Mouse (Mus musculus): Measurements from ENCODE around the gene Cd99l2.

DNA sequence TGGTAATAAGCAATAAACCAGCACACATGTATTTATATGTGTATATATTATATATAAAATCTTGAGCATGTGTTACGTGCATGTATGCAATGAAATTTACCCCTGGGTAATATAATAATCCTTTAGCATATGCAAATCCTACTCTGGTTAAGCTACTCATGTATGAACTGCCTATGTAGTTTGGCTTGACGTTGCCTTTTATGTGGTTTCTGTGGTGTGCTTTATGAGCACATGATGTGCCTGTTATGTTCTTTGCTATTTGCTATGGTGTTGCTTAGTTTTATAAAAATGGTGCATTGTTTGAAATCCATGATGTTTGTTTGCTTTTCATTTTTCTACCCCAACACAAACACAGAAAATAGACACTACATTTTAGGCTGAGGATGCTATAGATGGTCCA lies 114.2 kb downstream of the Cd99l2 start:
- TF ChIP-seq CTCF (IDR thresholded peaks at IDR 0.05; ENCODE audit: extremely low read depth, insufficient read length, insufficient replicate concordance, low read depth, low read length), result no peak
- no peak for TF ChIP-seq POLR2A (IDR thresholded peaks at IDR 0.05; ENCODE audit: low read depth, low read length)
